Mouse (Mus musculus) liver, embryonic 11.5 days (tissue): Measurements from ENCODE around the gene Angel1. TPM values are rescaled to one million over a fixed set of nuclear protein-coding genes. Genes with fewer than 3 reads are reported as not detected.
A peak's percentile ranks its signal among the peaks of the same experiment; 100 is the strongest.

Experiments
- ATAC-seq: fragments of 200-750 bp; cut with Nextera tagmentation; replicated peaks from 2 replicates; pipeline ENCODE4 v1.8.0; 2017; ENCODE audit warnings: moderate number of reproducible peaks, mild to moderate bottlenecking, moderate TSS enrichment, moderate library complexity; ENCODE audit not compliant: low FRiP score
- DNase-seq: peaks from one replicate; pipeline ENCODE4 v3.0.0-alpha.2; 2017; ENCODE audit warnings: low spot score
- H3K27ac ChIP-seq: fragments of 300-500 bp; sonication (generic); 2 replicates; pipeline ENCODE4 v1.5.1; 2014; ENCODE audit warnings: mild to moderate bottlenecking, low read depth, low read length, control low read depth
- H3K27me3 ChIP-seq: fragments of 300-500 bp; sonication (generic); replicated peaks from 2 replicates; pipeline ENCODE4 v1.6.1; 2014; ENCODE audit warnings: low read length, mixed read lengths; ENCODE audit not compliant: control insufficient read depth, insufficient read depth
- H3K36me3 ChIP-seq: fragments of 300-500 bp; sonication (generic); 2 replicates; pipeline ENCODE4 v1.6.1; 2014; ENCODE audit warnings: mild to moderate bottlenecking, low read length, moderate library complexity, mixed read lengths; ENCODE audit not compliant: control insufficient read depth, insufficient read depth
- H3K4me1 ChIP-seq: fragments of 300-500 bp; sonication (generic); replicated peaks from 2 replicates; pipeline ENCODE4 v1.6.1; 2014; ENCODE audit warnings: low read length, mixed read lengths; ENCODE audit not compliant: control insufficient read depth, insufficient read depth
- H3K4me2 ChIP-seq: fragments of 300-500 bp; sonication (generic); 2 replicates; pipeline ENCODE4 v1.6.1; 2014; ENCODE audit warnings: mild to moderate bottlenecking, control low read depth, moderate library complexity
- H3K4me3 ChIP-seq: fragments of 300-500 bp; sonication (generic); 2 replicates; pipeline ENCODE4 v1.5.1; 2014; ENCODE audit warnings: low read depth, low read length, control low read depth
- H3K9ac ChIP-seq: fragments of 300-500 bp; sonication (generic); 2 replicates; pipeline ENCODE4 v1.6.1; 2014; ENCODE audit warnings: low read depth, low read length, control low read depth
- H3K9me3 ChIP-seq: fragments of 300-500 bp; sonication (generic); 2 replicates; pipeline ENCODE4 v1.6.1; 2016; ENCODE audit warnings: low read length, inconsistent platforms, mixed read lengths; ENCODE audit not compliant: control insufficient read depth
- WGBS: fragments of 180-500 bp; shearing (Covaris S2); extraction: QIAGEN DNeasy Blood & Tissue Kit; methylation state at CpG from one replicate; pipeline ENCODE4 v1.1.7; 2014; 5-methylcytosine and 5-hydroxymethylcytosine counted together
- polyA plus RNA-seq: library from polyadenylated mRNA; unstranded; fragments of >200 nt; fragmentation: Nextera tagmentation; extraction: Ambion mirVana; gene quantifications from 2 replicates; pipeline ENCODE4 v1.2.1, GENCODE M21; 2014

Gene Angel1
- polyA plus RNA-seq, 1 experiment from 2014 or later = 4.0 TPM

DNA sequence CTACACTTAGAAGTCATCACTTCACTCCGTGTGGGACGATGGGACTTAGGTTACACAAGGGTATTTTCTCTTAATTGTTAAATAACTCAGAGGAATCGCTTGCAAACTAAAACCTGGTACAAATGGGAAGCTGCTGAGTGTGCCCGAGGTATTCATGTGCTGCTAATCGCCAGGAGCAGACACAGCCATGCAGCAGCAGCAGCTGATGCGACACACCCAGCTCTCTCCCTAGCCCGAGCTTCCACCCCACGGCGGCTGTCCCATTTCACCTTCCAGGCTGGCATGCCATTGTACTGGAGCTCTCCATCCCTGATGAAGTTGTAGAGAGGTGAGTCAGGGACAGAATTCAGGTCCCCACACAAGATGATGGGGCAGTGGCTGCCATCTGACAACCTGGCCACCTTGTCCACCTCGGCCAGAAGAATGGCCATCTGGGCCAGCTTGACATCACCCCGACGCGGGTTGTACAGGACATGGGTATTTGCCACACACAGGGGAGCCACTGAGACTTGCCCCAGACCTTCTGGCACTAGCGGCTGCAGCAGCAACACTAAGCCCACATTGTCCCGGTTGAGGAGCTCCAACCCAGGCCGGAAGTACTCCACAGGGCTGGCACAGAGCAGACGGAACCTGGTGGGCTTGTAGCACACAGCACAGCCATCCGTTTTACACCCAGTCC is 6.2 kb downstream of the Angel1 start:
- H3K27me3 ChIP-seq = no peaks in the 10 kb centered on the region
- no peaks in the 10 kb centered on the region for H3K36me3 ChIP-seq
- WGBS = 85% methylated on average over 18 of the region's 18 CpGs
- ATAC-seq = no peak
- no peaks in the 10 kb centered on the region for H3K9me3 ChIP-seq
- H3K4me2 ChIP-seq = no peak overlapping the region
- no peak overlapping the region for H3K9ac ChIP-seq
- H3K27ac ChIP-seq = no peak overlapping the region
- H3K4me1 ChIP-seq = no peaks in the 10 kb centered on the region
- H3K4me3 ChIP-seq = no peak overlapping the region
- no peak for DNase-seq

- H3K36me3 ChIP-seq = no peaks in the 10 kb centered on the region
- H3K27me3 ChIP-seq = no peaks in the 10 kb centered on the region
- H3K27ac ChIP-seq = no peak overlapping the region
- 87% methylated on average over 11 of the region's 11 CpGs for WGBS
- H3K9ac ChIP-seq = no peak overlapping the region
- no peak overlapping the region for H3K4me3 ChIP-seq
- no peaks in the 10 kb centered on the region for H3K9me3 ChIP-seq
- H3K4me1 ChIP-seq = no peaks in the 10 kb centered on the region
- H3K4me2 ChIP-seq = no peak overlapping the region
- DNase-seq = no peak
- no peak for ATAC-seq
Measured at GRCm38 (mm10) chr12:86716962-86717361, 9.3 kb downstream of the Angel1 start.

DNA sequence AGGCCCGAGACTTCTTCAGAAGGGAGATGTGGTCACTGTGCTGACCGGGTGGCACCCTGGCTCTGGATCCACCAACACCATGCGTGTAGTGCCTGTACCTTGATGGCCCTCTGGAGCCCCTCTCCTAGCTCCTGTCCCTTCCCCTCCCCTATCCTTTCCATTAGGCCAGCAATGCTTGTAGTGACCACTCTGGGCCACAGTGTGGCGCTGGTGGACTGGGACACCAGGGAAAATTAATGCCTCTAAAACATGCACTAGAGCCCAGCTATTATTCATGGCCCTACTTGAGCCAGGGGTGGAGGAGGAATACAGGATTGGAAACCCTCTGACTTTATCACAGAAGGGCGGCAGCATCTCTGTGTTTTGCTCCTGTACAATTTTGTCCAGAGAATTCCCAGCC is 10.9 kb downstream of the Angel1 start:
- Histone ChIP-seq H3K4me3 (no peak overlapping the region), H3K27me3 (no peaks in the 10 kb centered on the region), H3K4me1 (no peaks in the 10 kb centered on the region), H3K4me2 (no peak overlapping the region), H3K27ac (no peak overlapping the region), H3K9me3 (no peaks in the 10 kb centered on the region), H3K9ac (no peak overlapping the region), H3K36me3 (no peaks in the 10 kb centered on the region)
- peak; percentile 64 for DNase-seq
- WGBS = 45% methylated on average over 5 of the region's 5 CpGs
- ATAC-seq = no peak

- H3K9me3 ChIP-seq = no peaks in the 10 kb centered on the region
- H3K36me3 ChIP-seq = no peaks in the 10 kb centered on the region
- no peak overlapping the region for H3K4me2 ChIP-seq
- ATAC-seq = 0 out of 2 replicates have a peak, but pooled peaks have one; percentile 57
- 42% methylated on average over 5 of the region's 5 CpGs for WGBS
- no peaks in the 10 kb centered on the region for H3K27me3 ChIP-seq
- no peaks in the 10 kb centered on the region for H3K4me1 ChIP-seq
- H3K4me3 ChIP-seq = no peak overlapping the region
- H3K27ac ChIP-seq = no peak overlapping the region
- no peak overlapping the region for H3K9ac ChIP-seq
- no peak for DNase-seq
Measured at GRCm38 (mm10) chr12:86714026-86714425, 12.2 kb downstream of the Angel1 start.

DNA sequence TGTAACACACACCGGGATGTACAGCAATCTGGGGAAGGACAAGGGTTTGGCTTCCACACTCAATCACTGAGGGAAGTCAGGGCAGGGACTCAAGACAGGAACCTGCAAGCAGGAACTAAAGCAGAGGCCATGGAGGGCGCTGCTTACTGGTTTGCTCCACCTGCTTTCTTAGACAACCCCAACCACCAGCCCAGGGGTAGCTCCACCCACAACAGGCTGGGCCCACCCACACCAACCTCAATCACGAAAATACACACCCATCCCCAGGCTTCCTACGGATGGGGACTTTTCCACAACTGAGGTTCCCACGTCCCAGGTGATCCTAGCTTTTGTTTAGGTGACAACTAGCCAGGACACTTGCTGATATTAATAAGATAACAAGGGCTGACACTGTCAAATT is 20.4 kb downstream of the Angel1 start:
- Histone ChIP-seq H3K4me3 (no peak overlapping the region), H3K4me1 (0 out of 2 replicates have a peak, but pooled peaks cover 3% of the 10 kb centered on the region), H3K4me2 (no peak overlapping the region), H3K9ac (no peak overlapping the region), H3K9me3 (no peaks in the 10 kb centered on the region), H3K27me3 (no peaks in the 10 kb centered on the region), H3K27ac (no peak overlapping the region), H3K36me3 (no peaks in the 10 kb centered on the region)
- DNase-seq (no peak), ATAC-seq (no peak)
- WGBS = 80% methylated on average over 5 of the region's 5 CpGs

DNA sequence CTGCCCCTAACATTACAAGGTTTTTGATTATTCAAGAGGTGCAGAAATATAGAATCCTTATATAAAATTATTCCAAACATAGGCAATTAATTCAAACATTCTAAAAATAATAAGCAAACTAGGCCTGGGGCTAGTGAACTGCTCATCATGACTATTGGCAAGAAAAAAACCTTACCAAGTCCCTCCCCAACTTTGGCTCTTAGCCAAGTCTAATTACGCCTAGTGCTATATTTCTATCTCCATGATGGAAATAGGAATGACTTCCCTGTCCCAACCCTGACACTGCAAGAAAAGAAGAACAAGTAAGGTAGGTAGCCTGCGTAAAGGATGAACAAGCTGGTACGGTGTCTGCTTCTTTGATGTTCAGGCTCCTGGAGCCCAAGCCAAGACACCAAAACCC is 23.6 kb downstream of the Angel1 start:
- ATAC-seq (no peak), DNase-seq (no peak)
- no peak overlapping the region for H3K27ac ChIP-seq
- H3K4me2 ChIP-seq = no peak overlapping the region
- no peaks in the 10 kb centered on the region for H3K36me3 ChIP-seq
- no peaks in the 10 kb centered on the region for H3K9me3 ChIP-seq
- no peak overlapping the region for H3K9ac ChIP-seq
- no peak overlapping the region for H3K4me3 ChIP-seq
- H3K27me3 ChIP-seq = no peaks in the 10 kb centered on the region
- 82% methylated on average over 3 of the region's 3 CpGs for WGBS
- H3K4me1 ChIP-seq = 0 out of 2 replicates have a peak, but pooled peaks cover 3% of the 10 kb centered on the region

- ATAC-seq (no peak), DNase-seq (no peak)
- 0 out of 2 replicates have a peak, but pooled peaks cover 3% of the 10 kb centered on the region for H3K36me3 ChIP-seq
- no peak overlapping the region for H3K27ac ChIP-seq
- no peaks in the 10 kb centered on the region for H3K9me3 ChIP-seq
- 0 out of 2 replicates have a peak, but pooled peaks cover 3% of the 10 kb centered on the region for H3K4me1 ChIP-seq
- H3K9ac ChIP-seq = no peak overlapping the region
- H3K4me2 ChIP-seq = no peak overlapping the region
- no peak overlapping the region for H3K4me3 ChIP-seq
- WGBS = 89% methylated on average over 4 of the region's 4 CpGs
- no peaks in the 10 kb centered on the region for H3K27me3 ChIP-seq
Measured at GRCm38 (mm10) chr12:86701491-86701890, 24.8 kb downstream of the Angel1 start.

GRCm38 (mm10) chr12:86700927-86701310 is 25.3 kb downstream of the Angel1 start:
- Histone ChIP-seq H3K9me3 (no peaks in the 10 kb centered on the region), H3K27me3 (no peaks in the 10 kb centered on the region), H3K27ac (no peak overlapping the region), H3K4me2 (no peak overlapping the region), H3K4me1 (0 out of 2 replicates have a peak, but pooled peaks cover 2% of the 10 kb centered on the region), H3K36me3 (0 out of 2 replicates have a peak, but pooled peaks cover 3% of the 10 kb centered on the region), H3K9ac (no peak overlapping the region), H3K4me3 (no peak overlapping the region)
- DNase-seq = no peak
- WGBS = 71% methylated on average over 4 of the region's 4 CpGs
- no peak for ATAC-seq
